Mouse (Mus musculus) G1E (cell line): ENCODE results near the gene Myh3. TPM values are rescaled to one million over a fixed set of nuclear protein-coding genes. Genes with fewer than 3 reads are reported as not detected.

ENCODE experiments used
- ATAC-seq: 2 replicates; pipeline ENCODE4 v1.8.0; 2016; ENCODE audit warnings: mild to moderate bottlenecking; ENCODE audit not compliant: insufficient number of reproducible peaks, poor library complexity, low FRiP score, severe bottlenecking; ENCODE audit errors: extremely low read depth
- DNase-seq: peaks from one replicate; pipeline ENCODE4 v3.0.0; 2012; ENCODE audit warnings: low spot score
- H3K27me3 ChIP-seq: 2 replicates; pipeline ENCODE4 v1.6.1; 2012; ENCODE audit warnings: mild to moderate bottlenecking, low read length, inconsistent platforms; ENCODE audit not compliant: insufficient read depth
- H3K36me3 ChIP-seq: replicated peaks from 2 replicates; pipeline ENCODE3; 2012; ENCODE audit warnings: mild to moderate bottlenecking, inconsistent platforms
- H3K4me1 ChIP-seq: 2 replicates; pipeline ENCODE4 v1.6.1; 2012; ENCODE audit warnings: low read depth, low read length, inconsistent platforms, mixed read lengths; ENCODE audit not compliant: insufficient read depth
- H3K4me3 ChIP-seq: 2 replicates; pipeline ENCODE4 v1.5.1; 2012; ENCODE audit warnings: low read depth, mild to moderate bottlenecking, inconsistent platforms, low read length, moderate library complexity, mixed read lengths
- H3K9me3 ChIP-seq: replicated peaks from 2 replicates; pipeline ENCODE4 v1.6.1; 2012; ENCODE audit warnings: inconsistent platforms
- CTCF ChIP-seq: IDR thresholded peaks from 2 replicates; pipeline ENCODE4 v1.5.1; 2012; ENCODE audit warnings: low read depth, low read length, inconsistent platforms, mixed read lengths
- GATA1 ChIP-seq: IDR thresholded peaks from 2 replicates; pipeline ENCODE4 v1.6.1; 2012; ENCODE audit warnings: borderline replicate concordance, low read length, inconsistent platforms, mixed read lengths
- GATA2 ChIP-seq: IDR thresholded peaks from 2 replicates; pipeline ENCODE4 v1.6.1; 2012; ENCODE audit warnings: low read depth, low read length, inconsistent platforms, borderline replicate concordance
- POLR2AphosphoS5 ChIP-seq: IDR thresholded peaks from 2 replicates; pipeline ENCODE4 v1.6.1; 2012; ENCODE audit warnings: low read depth, low read length, inconsistent platforms; ENCODE audit not compliant: insufficient replicate concordance
- TAL1 ChIP-seq: conservative IDR thresholded peaks from 2 replicates; pipeline ENCODE4 v1.6.1; 2012; ENCODE audit warnings: low read depth, low read length, inconsistent platforms, mixed read lengths
- polyA plus RNA-seq: library from polyadenylated mRNA; stranded (reverse); fragments of >175 nt; gene quantifications from 2 replicates; pipeline ENCODE4 v1.2.3, GENCODE M21; 2012
- total RNA-seq, 2 experiments: library from RNA; stranded (forward) in 1 of 2; stranded (reverse) in 1 of 2; fragments of 200-1000 nt in 1 of 2; fragments of >200 nt in 1 of 2; fragmentation: Nextera tagmentation in 1 of 2; gene quantifications; 2 replicates each; pipeline ENCODE4 v1.2.3; 2014 to 2017

Myh3 gene
- total and polyA plus RNA-seq, 3 experiments = not detected

- Histone ChIP-seq H3K27me3 (no peaks in the 10 kb centered on the region), H3K36me3 (no peaks in the 10 kb centered on the region), H3K4me1 (no peaks in the 10 kb centered on the region), H3K4me3 (no peak overlapping the region), H3K9me3 (peaks cover 16% of the 10 kb centered on the region)
- TF ChIP-seq POLR2AphosphoS5 (no peak), GATA1 (no peak), TAL1 (no peak), CTCF (no peak), GATA2 (no peak)
- ATAC-seq (no peak), DNase-seq (no peak)
These were observed 63.9 kb downstream of the Myh3 start for GRCm38 (mm10) chr11:67142047-67142446.

- Histone ChIP-seq H3K4me3 (no peak overlapping the region), H3K9me3 (peaks cover 24% of the 10 kb centered on the region), H3K36me3 (no peaks in the 10 kb centered on the region), H3K27me3 (no peaks in the 10 kb centered on the region), H3K4me1 (no peaks in the 10 kb centered on the region)
- TF ChIP-seq CTCF (no peak), GATA2 (no peak), POLR2AphosphoS5 (no peak), TAL1 (no peak), GATA1 (no peak)
- ATAC-seq = no peak
- DNase-seq = no peak
These were observed 65.0 kb downstream of the Myh3 start for GRCm38 (mm10) chr11:67143065-67143464.

DNA sequence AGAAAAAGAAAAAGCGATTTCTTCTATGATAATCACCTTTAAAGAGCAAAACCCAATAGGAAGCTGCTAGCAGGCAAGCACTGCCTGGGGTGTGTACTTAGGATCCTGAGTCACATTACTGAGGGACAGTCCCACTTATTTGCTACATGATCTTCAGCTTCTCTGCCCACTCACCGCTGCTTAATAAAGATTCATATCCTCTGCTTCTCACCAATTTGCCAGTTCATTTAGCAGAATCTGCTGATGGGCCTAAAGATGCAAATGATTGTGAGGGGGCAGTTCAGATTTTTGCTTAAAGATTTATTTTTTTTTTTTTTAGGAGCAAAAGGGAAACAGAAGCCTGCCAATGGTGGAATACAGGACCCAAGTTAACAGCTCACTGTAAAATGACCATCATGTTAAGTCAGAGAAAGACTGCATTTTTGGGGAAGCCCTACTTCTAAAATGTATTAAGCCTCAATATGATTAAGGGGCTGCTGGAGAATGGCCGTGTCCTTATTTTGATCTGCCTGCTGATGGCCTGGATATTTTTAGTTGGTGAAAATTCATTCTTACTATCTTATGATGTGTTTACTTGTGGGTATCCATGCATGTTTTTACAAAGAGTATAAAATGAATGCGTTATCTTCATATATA lies 65.9 kb downstream of the Myh3 start:
- no peak for ATAC-seq
- no peaks in the 10 kb centered on the region for H3K4me1 ChIP-seq
- no peaks in the 10 kb centered on the region for H3K36me3 ChIP-seq
- H3K9me3 ChIP-seq = peaks cover 23% of the 10 kb centered on the region
- no peak for DNase-seq
- no peak for TF ChIP-seq CTCF
- TF ChIP-seq TAL1 = no peak
- TF ChIP-seq POLR2AphosphoS5 = no peak
- no peak for TF ChIP-seq GATA2
- no peaks in the 10 kb centered on the region for H3K27me3 ChIP-seq
- no peak overlapping the region for H3K4me3 ChIP-seq

- Histone ChIP-seq H3K9me3 (peaks cover 24% of the 10 kb centered on the region), H3K36me3 (no peaks in the 10 kb centered on the region), H3K4me1 (no peaks in the 10 kb centered on the region), H3K27me3 (no peaks in the 10 kb centered on the region), H3K4me3 (no peak overlapping the region)
- TF ChIP-seq GATA2 (no peak), CTCF (no peak), POLR2AphosphoS5 (no peak), TAL1 (no peak), GATA1 (no peak)
- ATAC-seq (no peak), DNase-seq (no peak)
These were observed 66.6 kb downstream of the Myh3 start for GRCm38 (mm10) chr11:67144559-67145265.

DNA sequence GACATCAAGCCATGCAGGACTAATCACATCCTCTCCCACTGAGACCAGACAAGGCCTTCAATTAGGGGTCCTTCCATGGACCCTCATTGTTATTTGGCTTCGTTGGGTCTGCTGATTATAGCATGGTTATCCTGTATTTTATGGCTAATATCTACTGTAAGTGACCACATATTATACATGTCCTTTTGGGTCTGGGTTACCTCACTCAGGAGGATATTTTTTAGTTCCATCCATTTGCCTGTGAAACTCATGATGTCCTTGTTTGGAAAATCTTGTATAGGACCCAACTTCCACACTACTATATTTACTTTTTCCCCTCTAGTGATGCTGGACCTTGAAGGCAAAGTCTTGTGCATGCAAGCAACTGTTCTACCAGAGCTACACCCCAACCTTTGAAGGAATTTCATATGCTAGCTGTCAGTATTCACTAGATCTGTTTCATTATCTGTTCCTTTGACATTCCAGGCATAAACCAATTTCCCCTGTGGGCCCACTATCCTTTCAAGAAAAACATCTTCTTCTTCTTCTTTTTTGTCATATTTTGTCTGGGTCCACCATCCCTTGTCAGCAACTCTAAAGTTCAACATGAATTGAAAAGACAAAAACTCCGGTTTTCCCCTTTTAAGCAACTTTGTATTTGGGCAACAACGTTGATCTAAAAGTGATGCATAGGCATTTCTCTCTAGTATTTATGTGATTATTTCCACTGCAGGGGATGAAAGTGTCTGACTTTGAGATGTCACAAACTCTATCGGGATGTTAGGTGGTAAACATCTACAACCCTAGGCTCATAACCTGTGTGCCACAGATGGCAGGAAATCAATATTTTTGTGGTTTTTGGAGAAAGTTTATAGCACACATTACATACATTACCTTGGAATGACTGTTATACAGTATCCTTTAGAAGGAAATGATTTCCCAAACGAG lies 67.6 kb downstream of the Myh3 start:
- ATAC-seq (no peak), DNase-seq (no peak)
- Histone ChIP-seq H3K4me1 (no peaks in the 10 kb centered on the region), H3K9me3 (peaks cover 26% of the 10 kb centered on the region), H3K27me3 (no peaks in the 10 kb centered on the region), H3K36me3 (no peaks in the 10 kb centered on the region), H3K4me3 (no peak overlapping the region)
- no peak for TF ChIP-seq GATA1
- TF ChIP-seq POLR2AphosphoS5 = no peak
- no peak for TF ChIP-seq TAL1
- TF ChIP-seq GATA2 = no peak
- TF ChIP-seq CTCF = no peak
